Mouse (Mus musculus): ENCODE results near the gene Sfpq.
"Not testable (repeated sequence)": the region's sequence is repeated elsewhere in the genome, so short reads cannot be mapped to it uniquely, and the experiment has no call there.

The Sfpq gene

DNA sequence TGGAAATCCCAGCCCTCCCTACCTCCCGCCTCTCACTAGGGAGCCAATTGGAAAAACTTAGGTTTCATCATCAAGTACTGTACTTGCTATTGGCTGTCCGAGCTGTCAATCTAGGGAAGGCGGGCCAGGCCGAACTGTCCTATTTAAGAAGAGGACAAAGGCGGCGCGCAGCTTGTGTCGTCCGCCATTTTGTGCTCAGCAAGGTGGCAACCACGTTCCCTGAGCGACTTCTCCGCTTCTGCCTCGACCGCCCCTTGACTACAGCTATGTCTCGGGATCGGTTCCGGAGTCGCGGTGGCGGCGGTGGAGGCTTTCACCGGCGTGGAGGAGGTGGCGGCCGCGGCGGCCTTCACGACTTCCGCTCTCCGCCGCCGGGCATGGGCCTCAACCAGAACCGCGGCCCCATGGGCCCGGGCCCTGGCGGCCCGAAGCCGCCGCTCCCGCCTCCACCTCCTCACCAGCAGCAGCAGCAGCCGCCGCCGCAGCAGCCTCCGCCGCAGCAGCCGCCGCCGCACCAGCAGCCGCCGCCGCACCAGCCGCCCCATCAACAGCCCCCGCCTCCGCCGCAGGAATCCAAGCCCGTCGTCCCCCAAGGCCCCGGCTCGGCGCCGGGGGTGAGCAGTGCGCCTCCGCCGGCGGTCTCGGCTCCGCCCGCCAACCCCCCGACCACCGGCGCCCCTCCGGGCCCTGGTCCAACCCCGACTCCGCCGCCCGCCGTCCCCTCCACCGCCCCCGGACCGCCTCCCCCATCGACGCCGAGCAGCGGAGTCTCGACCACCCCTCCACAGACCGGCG, at the start of gene Sfpq:
Sfpq (plus strand) TSS at position 174 of the 795 bp plus-strand sequence.
- DNase-seq (ENCODE audit: inconsistent ontology term), result peak; percentile 97

DNA sequence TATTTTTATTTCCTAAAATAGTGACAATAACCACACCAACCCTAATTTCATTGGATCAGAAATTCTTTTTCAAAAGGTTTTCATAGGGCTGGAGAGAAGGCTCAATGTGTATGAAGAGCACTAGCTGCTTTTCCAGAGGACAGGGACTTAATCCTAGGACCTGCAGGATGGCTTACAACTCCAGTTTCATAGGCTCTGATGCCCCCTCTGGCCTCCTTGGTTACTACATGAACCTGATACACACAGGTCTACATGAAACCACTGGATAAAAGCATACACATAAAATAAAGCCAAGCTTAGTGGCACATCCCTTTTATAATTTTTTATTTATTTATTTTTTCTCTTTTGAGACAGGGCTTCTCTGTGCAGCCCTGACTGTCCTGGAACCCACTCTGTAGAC, 43.7 kb upstream of the Sfpq start:
- DNase-seq (ENCODE audit: inconsistent ontology term), result no peak

DNA sequence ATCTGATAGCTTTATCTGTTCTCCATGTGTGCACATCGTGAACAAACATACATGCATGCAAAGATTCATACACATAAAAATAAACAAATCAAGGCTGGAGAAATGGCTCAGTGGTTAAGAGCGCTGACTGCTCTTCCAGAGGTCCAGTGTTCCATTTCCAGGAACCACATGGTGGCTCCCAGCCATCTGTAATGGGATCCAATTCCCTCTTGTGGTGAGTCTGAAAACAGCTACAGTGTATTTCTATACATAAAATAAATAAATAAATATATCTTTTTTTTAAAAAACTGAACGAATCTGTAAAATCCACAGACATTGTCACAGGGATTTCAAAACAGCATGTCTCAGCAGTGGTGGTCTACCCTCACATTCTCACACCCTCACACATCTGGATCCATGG, 42.4 kb upstream of the Sfpq start:
- no peak for DNase-seq (ENCODE audit: inconsistent ontology term)

DNA sequence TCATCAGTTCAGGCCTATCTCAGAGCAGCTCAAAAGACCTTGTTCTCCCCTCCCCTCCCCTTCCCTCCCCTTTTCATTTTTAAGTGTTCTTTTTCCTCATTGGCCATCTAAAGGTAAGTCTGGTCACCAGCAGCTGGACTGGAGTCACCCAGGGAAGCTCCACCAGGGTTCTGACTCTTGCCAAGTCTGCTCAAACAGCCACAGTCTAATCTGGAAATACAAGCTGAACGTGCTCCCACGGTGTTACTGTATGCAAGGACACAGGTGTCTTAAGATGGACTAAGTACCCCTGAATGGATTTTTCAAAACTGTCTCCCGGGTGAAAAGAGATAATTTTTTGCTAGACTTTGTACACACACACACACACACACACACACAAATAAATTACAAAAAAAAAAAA, 37.8 kb upstream of the Sfpq start:
- DNase-seq (ENCODE audit: inconsistent ontology term), result no peak

DNA sequence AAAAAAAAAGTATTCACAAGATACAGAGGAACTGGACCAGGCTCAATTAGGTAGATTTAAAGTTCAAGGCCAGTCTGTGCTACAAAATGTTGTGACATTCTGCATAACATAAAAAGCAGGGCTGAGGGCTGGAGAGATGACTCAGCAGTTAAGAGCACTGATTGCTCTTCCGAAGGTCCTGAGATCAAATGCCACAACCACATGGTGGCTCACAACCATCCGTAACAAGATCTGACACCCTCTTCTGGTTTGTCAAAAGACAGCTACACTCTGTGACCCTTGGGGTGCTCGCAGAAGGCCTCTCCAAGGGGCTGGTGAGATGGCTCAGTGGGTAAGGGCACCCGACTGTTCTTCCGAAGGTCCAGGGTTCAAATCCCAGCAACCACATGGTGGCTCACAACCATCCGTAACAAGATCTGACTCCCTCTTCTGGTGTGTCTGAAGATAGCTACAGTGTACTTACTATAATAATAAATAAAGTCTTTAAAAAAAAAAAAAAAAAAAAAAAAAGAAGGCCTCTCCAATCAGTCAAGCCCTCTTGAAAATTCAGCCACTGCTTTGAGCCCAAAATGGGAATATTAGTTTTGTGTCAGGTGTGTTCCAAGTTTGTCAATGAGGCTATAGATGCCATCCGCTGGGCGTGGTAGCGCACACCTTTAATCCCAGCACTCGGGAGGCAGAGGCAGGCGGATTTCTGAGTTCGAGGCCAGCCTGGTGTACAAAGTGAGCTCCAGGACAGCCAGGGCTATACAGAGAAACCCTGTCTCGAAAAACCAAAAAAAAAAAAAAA, 37.2 kb upstream of the Sfpq start:
- not testable (repeated sequence) for DNase-seq (ENCODE audit: inconsistent ontology term)

DNA sequence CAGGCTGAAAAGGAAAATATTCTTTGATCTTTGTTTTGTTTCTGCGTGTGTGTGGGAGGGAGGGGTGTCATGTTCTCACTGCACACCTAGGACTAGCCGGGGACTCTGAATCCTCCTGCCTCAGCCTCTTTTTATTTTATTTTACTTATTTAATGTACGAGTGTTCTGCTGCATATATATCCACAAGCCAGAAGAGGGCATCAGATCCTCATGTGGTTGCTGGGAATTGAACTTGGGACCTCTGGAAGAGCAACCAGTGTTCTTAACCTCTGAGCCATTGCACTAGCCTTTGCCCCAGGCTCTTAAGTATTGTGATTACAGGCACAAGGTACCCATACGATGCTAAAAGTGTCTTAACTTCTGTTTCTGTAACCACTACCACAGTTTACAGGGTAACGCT, 34.4 kb upstream of the Sfpq start:
- no peak for DNase-seq (ENCODE audit: inconsistent ontology term)

DNA sequence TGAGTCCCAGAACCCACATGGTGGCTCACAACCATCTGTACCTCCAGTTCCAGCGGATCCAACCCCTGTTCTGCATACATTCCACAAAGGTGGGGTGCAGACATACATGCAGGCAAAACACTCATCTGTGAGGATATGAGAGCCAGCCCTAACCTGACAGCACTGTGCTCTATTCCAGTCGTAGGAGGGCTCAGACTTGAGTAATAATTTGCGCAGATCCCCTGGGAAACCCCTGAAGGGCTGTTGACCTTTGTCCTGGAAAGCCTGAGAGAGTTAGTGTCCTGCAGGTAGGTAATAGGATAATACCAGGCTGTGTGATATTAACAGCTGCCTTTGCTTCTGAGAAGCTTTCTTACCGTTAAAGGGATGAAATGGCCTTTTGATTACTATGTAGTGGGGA, 32.6 kb upstream of the Sfpq start:
- DNase-seq (ENCODE audit: inconsistent ontology term), result no peak

DNA sequence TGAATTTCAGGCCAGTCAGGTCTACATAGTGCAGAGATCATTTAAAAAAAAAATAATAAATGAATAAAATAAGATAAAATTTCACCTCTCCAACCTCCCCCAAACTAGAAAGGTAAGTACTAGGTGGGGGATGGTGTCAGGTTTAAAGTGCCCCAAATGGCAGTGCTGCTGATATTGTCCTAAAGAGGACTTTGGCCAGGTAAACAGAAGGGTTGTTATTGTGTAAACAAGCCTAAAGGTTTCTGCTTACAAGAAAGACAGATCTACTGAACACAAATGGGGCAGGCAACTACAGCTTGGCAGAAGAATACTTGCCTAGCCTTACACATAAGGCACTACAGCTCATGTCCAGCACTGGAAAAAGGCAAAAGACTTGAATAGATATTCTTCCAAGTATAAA, 30.6 kb upstream of the Sfpq start:
- DNase-seq (ENCODE audit: inconsistent ontology term), result no peak

DNA sequence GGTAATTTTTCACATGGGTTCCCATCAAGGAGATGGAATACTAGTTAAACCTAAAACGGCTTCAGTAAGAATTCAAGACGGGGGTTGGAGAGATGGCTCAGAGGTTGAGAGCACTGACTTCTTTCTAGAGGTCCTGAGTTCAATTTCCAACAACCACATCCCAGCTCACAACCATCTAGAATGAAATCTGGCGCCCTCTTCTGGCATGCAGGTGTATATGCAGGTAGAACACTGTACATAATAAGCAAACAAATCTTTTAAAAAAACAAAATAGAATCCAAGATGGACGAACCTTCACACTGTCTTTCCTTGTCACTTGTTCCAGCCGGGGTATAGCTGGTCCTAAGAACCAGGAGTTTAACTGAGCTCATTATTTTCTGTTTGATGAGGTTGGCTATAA, 28.8 kb upstream of the Sfpq start:
- no peak for DNase-seq (ENCODE audit: inconsistent ontology term)

DNA sequence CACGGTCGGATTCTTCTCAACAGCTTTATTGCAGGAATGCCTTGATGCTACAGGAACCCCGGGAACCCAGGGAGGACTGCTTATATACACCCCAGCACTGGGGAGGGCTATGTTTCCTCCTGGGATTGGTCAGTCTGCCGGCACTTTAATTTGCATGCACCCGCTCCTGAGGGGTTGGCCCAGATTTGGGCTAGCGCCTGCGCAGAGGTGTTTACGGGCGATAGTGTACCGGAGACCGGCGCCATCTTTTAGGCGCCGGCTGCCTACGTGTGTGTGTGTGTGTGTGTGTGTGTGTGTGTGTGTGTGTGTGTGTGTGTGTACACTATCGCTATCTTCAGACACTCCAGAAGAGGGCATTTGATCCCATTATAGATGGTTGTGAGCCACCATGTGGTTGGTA, 21.8 kb upstream of the Sfpq start:
- DNase-seq (ENCODE audit: inconsistent ontology term), result not testable (repeated sequence)

DNA sequence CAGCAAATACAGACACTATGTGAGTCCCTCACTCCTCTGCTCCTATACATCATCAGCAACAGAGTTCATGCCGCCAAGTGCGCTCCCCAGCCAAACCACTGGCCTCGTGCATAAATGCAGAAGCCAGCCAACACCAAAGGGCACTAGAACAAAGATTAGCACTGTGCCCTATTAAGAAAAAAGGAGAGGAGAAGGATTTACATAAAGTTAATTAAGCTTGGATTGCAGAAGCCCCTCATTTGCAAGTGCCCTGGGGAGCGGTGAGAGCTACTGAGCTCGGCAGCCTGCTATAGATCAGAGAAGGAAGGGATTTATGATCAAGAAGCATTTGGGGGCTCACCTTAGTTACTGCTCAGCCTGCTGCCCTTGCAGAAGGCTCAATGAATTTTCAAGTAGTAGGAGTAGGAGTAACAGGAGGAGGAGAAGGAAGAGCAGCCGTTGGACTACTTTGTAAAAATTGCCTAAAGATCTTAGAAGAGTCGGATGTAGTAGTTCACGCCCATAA, 20.5 kb upstream of the Sfpq start:
- no peak for DNase-seq (ENCODE audit: inconsistent ontology term)

DNA sequence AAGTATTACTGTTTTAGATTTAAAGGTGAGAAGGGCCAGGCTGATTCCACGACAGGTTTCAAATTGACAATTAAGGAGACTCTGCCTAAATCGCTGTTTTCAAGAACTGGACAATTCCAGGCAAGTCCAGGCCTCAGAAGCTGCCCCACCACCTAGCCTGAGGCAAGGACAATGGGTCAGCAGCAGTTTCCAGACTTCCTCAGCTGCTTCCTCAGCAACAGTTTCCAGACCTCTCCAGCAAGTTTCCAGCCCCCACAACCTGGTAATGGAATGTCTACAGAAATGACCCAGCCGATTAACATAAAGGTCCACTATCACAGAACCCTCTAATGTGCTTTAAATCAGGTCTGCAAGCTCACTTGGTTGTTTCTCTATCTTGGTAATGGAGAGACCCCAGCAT, 16.7 kb upstream of the Sfpq start:
- no peak for DNase-seq (ENCODE audit: inconsistent ontology term)

DNA sequence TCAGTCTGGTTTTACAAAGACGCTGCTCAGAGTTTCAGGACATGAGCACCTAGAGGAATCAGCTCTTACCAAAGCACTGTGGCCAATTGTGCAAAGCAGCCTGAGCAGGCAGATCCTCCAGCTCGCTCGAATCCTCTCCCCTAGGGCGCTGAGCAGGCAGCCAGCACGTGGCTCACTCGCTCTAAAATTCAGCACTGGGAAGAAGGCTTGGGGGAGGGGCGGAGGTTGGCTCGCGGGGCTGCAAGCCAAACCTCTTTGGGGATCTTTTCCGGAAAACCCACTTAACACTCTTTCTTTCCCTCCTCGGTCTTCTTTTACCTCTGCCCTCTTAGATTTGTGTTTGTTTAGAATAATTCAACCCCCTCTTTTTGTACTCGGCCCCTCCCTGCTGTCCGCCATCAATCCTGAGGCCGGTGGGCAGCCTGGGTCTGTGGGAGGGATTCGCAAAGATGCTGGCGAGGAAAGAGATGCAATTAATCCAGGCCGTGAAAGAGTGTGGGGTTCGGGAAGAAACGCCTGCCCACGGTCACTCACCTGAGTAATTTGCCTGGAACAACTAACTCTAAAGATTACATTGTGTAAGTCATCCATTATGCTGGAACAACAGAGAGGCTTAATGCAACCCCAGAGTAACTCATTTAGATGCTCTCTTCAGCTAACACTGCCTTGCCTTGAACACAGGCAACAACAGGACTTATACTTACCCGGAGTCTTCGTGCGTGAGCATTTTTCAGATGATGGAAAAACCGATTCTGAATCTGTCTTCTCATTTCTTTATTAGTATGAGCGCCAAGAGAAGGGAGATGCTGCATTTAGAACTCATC, 15.8 kb upstream of the Sfpq start:
- DNase-seq (ENCODE audit: inconsistent ontology term), result peak; percentile 53

DNA sequence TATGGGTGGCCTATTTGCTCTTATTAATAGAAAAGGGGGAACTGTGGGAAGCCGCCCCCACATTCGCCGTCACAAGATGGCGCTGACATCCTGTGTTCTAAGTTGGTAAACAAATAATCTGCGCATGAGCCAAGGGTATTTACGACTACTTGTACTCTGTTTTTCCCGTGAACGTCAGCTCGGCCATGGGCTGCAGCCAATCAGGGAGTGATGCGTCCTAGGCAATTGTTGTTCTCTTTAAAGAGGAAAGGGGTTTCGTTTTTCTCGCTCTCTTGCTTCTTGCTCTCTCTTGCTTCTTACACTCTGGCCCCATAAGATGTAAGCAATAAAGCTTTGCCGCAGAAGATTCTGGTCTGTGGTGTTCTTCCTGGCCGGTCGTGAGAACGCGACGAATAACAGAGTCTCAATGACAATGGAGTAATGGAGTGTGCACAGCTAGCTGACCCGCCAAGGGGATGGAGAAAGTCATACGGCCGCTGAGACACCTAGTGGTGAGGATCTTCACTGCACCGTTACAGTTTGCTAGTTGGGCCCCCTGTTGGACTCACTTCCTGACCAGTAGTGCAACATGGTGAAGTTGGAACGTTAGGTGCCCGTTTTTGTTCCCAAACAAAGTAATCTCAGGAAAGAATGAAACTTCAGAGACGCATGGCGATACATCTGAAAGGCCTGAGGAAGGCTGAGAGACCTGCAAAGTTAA, 5.7 kb upstream of the Sfpq start:
- DNase-seq (ENCODE audit: inconsistent ontology term), result peak; percentile 84

DNA sequence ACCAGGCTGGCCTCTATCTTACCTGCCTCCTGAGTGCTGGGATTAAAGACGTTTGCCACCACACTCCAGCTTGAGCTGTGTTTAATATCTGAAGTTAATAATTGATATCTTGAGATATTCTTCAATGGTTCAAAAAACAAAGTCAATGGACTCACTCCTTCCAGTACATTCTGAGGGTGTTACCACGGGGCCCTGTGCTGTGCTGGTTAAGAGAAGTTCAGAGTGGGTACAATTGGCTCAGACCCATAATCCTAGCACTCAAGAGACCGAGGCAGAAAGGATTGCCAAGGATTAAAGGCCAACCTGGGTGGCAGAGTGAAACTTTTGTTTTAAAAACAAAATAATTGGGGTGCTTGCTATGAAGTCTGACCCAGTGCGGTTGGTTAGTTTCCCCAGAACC, 4.8 kb upstream of the Sfpq start:
- no peak for DNase-seq (ENCODE audit: inconsistent ontology term)

DNA sequence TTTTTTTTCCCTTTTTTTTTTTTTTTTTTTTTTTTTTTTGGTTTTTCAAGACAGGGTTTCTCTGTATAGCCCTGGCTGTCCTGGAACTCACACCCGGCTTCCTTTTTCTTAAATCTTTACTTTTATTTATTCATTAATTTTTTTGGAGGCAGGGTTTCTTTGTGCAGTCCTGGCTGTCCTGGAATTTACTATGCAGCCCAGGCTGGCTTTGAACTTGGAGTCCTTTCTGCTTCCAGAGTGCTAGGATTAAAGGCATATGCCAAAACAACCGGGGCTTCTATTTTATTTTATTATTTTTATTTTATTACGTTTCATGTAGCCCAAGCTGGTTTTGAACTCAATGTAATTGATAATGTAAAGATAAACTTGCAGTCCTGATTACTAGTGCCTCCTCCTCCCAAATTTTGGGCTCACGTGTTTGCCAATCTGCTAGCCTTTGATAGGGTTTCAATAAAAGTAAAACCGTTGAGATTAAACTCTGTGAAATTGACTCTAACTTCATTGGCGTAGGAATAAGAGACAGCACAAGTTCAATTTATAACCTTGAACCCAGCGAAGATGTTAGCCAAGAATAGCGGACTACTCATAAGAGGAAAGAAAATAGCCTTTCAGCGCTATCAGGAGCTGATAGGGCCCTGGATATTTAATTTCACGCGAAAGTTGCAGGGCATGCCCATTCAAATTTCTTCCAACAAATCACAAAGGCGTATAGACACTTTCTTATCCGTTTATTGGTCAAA, 543 bp upstream of the Sfpq start:
- no peak for DNase-seq (ENCODE audit: inconsistent ontology term)

DNA sequence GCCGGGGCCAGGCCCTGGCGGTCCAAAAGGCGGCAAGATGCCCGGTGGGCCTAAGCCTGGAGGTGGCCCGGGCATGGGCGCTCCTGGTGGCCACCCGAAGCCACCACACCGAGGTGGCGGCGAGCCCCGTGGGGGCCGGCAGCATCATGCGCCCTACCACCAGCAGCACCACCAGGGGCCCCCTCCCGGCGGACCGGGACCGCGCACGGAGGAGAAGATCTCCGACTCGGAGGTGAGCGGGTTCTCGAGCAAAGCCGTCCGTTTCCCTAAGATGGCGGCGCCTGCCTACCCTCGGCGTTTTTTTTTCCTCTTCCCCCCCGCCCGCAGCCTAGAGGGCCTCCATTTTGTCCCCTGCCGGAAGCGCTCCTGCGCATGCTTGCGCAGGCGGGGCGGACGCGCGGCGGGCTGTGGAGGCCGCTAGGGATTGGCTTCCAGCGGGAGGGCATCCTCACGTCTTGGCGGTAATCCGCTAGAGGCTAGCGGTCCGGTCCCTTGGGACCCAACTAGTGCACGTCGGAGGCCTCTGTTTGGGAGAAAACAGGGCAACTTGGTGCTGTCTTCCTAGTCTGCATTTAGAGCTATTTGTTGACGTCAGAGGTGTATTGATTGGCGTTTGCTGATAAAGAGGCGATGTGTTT, 984 bp downstream of the Sfpq start:
- DNase-seq (ENCODE audit: inconsistent ontology term), result peak; percentile 95

DNA sequence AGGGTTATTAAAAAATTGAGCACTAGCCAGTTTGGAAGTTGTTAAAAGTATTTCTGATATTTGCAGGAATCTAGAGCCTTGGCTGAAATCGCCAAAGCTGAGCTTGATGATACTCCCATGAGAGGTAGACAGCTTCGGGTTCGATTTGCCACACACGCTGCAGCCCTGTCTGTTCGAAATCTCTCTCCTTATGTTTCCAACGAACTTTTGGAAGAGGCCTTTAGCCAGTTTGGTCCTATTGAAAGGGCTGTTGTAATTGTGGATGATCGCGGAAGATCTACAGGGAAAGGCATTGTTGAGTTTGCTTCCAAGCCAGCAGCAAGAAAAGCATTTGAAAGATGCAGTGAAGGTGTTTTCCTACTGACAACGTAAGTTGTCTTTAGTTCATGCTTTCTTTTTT, 2.1 kb downstream of the Sfpq start:
- DNase-seq (ENCODE audit: inconsistent ontology term), result no peak

DNA sequence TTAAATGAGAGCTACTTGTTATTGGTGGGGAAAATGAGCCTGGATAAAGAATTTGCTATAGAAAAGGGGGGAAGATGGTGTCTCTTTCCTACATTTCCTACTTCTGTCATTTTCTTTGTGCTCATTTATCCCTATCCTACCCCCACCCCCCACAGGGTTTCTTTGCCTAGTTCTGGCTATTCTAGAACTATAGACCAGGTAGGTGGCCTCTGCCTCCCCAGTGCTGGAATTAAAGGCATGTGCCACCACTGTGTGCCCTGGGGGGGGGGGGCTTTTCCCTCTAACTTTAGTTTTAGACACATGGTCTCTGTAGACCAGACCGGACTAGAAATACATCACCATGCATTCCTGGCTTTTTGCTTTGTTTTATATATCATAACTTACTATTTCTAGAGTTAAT, 3.1 kb downstream of the Sfpq start:
- no peak for DNase-seq (ENCODE audit: inconsistent ontology term)

DNA sequence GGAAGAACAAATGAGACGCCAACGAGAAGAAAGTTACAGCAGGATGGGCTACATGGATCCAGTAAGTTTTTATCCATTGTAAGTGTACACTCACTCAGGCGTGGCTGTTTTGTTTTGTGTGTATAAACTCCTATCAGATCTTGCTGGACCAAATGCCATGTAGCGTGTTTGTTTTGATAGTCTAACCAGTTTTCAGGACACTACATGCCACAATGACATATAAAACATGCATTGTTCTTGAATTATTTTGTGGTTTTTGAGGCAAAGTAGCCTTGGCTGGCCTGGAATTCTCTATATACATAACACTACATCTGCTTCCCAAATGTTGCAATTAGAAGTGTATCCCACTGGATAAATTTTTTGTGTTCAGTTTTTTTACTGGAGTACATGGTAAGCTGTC, 5.7 kb downstream of the Sfpq start:
- DNase-seq (ENCODE audit: inconsistent ontology term), result no peak
